15 mouse cellular contexts compared by ENCODE assay signal in genomic region chr10:14511904-14512663, GRCm38 (mm10). TPM values are rescaled to one million over a fixed set of nuclear protein-coding genes. Genes with fewer than 3 reads are reported as not detected.
A peak's percentile ranks its signal among the peaks of the same experiment; 100 is the strongest.
DNase-seq lines count a peak whose midpoint lies in the region; ATAC-seq and TF ChIP-seq lines count a peak whose summit lies in the region.
"Had no signal": no experiment of that assay in that cellular context is flagged by ENCODE, and none has a peak within 500 bp of the region (broad histone marks: within the 10 kb centered on the region; RNA-seq: fewer than 3 reads in every experiment).

No protein-coding gene starts in this region.

- no peak for ATAC-seq in heart, embryonic 12.5 days (ENCODE audit: insufficient number of reproducible peaks, low FRiP score)
- peak; percentile 80 for ATAC-seq in forebrain, embryonic 15.5 days (replicated peaks)
- peak; percentile 71 for ATAC-seq in midbrain, embryonic 11.5 days (ENCODE audit: low FRiP score)
- ATAC-seq: CD4-positive, CD25-positive, alpha-beta regulatory T cell, adult 4 months; Patski had no signal

- intact Hi-C loops in heart, postnatal 25 days (cut with DNase I): no loop called here

- H3K27me3 ChIP-seq in heart, embryonic 12.5 days (replicated peaks): no peaks in the 10 kb centered on the region
- no peaks in the 10 kb centered on the region for H3K27me3 ChIP-seq in forebrain, embryonic 15.5 days
- no peaks in the 10 kb centered on the region for H3K27me3 ChIP-seq in midbrain, embryonic 11.5 days (ENCODE audit: control insufficient read depth, insufficient read depth, low read length)
- H3K27me3 ChIP-seq: limb, embryonic 13.5 days; Patski had no signal

- no peak overlapping the region for H3K4me3 ChIP-seq in heart, embryonic 12.5 days
- no peak overlapping the region for H3K4me3 ChIP-seq in forebrain, embryonic 15.5 days
- H3K4me3 ChIP-seq in midbrain, embryonic 11.5 days (ENCODE audit: low read depth, low read length): no peak overlapping the region
- H3K4me3 ChIP-seq: erythroblast, embryonic 14.5 days; limb, embryonic 13.5 days had no signal

- WGBS in heart, embryonic 12.5 days: 78% methylated on average over 2 of the region's 2 CpGs
- 1% methylated on average over 2 of the region's 2 CpGs for WGBS in forebrain, embryonic 15.5 days
- WGBS in midbrain, embryonic 11.5 days: 28% methylated on average over 2 of the region's 2 CpGs

- H3K27ac ChIP-seq in heart, embryonic 12.5 days (ENCODE audit: poor library complexity, severe bottlenecking): 0 out of 2 replicates have a peak overlapping the region, but pooled peaks have one; percentile 11
- no peak overlapping the region for H3K27ac ChIP-seq in forebrain, embryonic 15.5 days (replicated peaks)
- H3K27ac ChIP-seq in midbrain, embryonic 11.5 days (ENCODE audit: low read depth, low read length): no peak overlapping the region
- H3K27ac ChIP-seq: limb, embryonic 13.5 days had no signal

- H3K9me3 ChIP-seq in heart, embryonic 12.5 days (replicated peaks): no peaks in the 10 kb centered on the region; the same call in 1 of the 2 replicates
- no peaks in the 10 kb centered on the region for H3K9me3 ChIP-seq in forebrain, embryonic 15.5 days
- H3K9me3 ChIP-seq in midbrain, embryonic 11.5 days (ENCODE audit: control insufficient read depth, low read length): no peaks in the 10 kb centered on the region
- H3K9me3 ChIP-seq: limb, embryonic 13.5 days had no signal

- TF ChIP-seq CTCF in brain, embryonic 14.5 days (IDR thresholded peaks at IDR 0.05; ENCODE audit: borderline replicate concordance, extremely low read depth, insufficient read depth, insufficient read length): no peak

- H3K4me2 ChIP-seq in heart, embryonic 12.5 days: no peak overlapping the region
- H3K4me2 ChIP-seq in forebrain, embryonic 15.5 days (replicated peaks): no peak overlapping the region
- no peak overlapping the region for H3K4me2 ChIP-seq in midbrain, embryonic 11.5 days
- H3K4me2 ChIP-seq: limb, embryonic 13.5 days had no signal

- no peaks in the 10 kb centered on the region for H3K36me3 ChIP-seq in heart, embryonic 12.5 days
- H3K36me3 ChIP-seq in forebrain, embryonic 15.5 days: no peaks in the 10 kb centered on the region
- H3K36me3 ChIP-seq in midbrain, embryonic 11.5 days (ENCODE audit: control insufficient read depth, insufficient read depth, low read length): no peaks in the 10 kb centered on the region
- H3K36me3 ChIP-seq: limb, embryonic 13.5 days had no signal

- TF ChIP-seq POLR2A in brain, embryonic 14.5 days (IDR thresholded peaks at IDR 0.05; ENCODE audit: borderline replicate concordance, extremely low read depth, insufficient read depth, insufficient read length, poor library complexity, severe bottlenecking): no peak

- no peak for DNase-seq in heart, postnatal 25 days (ENCODE audit: low spot score)
- peak; percentile 67 for DNase-seq in brain, embryonic 14.5 days (ENCODE audit: low read depth)
- no peak for DNase-seq in midbrain, embryonic 11.5 days (ENCODE audit: low spot score, missing footprints)
- no peak for DNase-seq in urinary bladder, adult 18-20 months (ENCODE audit: low spot score in 2 of 2)
- no peak for DNase-seq in kidney, postnatal 4 days
- DNase-seq in spleen, adult 18-20 months: no peak
- DNase-seq: cerebellum, postnatal 10 days; gastrocnemius, postnatal 25 days; thymus, postnatal 4 days had no signal

- H3K9ac ChIP-seq in heart, embryonic 12.5 days: no peak overlapping the region
- no peak overlapping the region for H3K9ac ChIP-seq in forebrain, embryonic 15.5 days (replicated peaks)
- H3K9ac ChIP-seq in midbrain, embryonic 11.5 days (ENCODE audit: low read length): no peak overlapping the region
- H3K9ac ChIP-seq: limb, embryonic 13.5 days had no signal

- peaks cover 8% of the 10 kb centered on the region; the same call in 1 of the 2 replicates for H3K4me1 ChIP-seq in heart, embryonic 12.5 days (replicated peaks)
- H3K4me1 ChIP-seq in forebrain, embryonic 15.5 days: peaks cover 9% of the 10 kb centered on the region
- no peaks in the 10 kb centered on the region; the same call in 1 of the 2 replicates for H3K4me1 ChIP-seq in midbrain, embryonic 11.5 days (ENCODE audit: control insufficient read depth, insufficient read depth, low read length)
- H3K4me1 ChIP-seq: limb, embryonic 13.5 days had no signal

RNA-seq across cellular contexts. Expression of gene Adgrg6, which starts 33.4 kb away (rescaled TPM):
- polyA plus RNA-seq in heart, embryonic 12.5 days (2016; fragmentation: Nextera tagmentation; extraction: Ambion mirVana): 28.4 and 33.8 TPM in 2 replicates
- total RNA-seq in heart, postnatal 25 days (2021): 1 to 10 TPM; 3.1 to 3.5 TPM
- 0.71 and 2.5 TPM in 2 replicates for polyA plus RNA-seq in brain, embryonic 14.5 days (2012; rRNA removed)
- polyA plus RNA-seq in forebrain, embryonic 15.5 days (2015; fragmentation: Nextera tagmentation; extraction: Ambion mirVana): 0.50 and 0.89 TPM in 2 replicates
- polyA plus RNA-seq in midbrain, embryonic 11.5 days (2014; fragmentation: Nextera tagmentation; extraction: Ambion mirVana): 1.2 and 1.9 TPM in 2 replicates
- polyA plus RNA-seq: CD4-positive, CD25-positive, alpha-beta regulatory T cell, adult 4 months had no signal
